Mouse (Mus musculus) regulatory T cell (primary cell): ENCODE results near the gene H2-DMb2.

ENCODE experiments used
- in situ Hi-C: fragments of 300-600 bp; cut with MboI, MseI; formaldehyde crosslinking; loops from one replicate; pipeline ENCODE4 v1.15.1; 2025; ENCODE audit warnings: high pct_unique_total_duplicates

The H2-DMb2 gene

GRCm38 (mm10) chr17:34179019-34179418 is 35.9 kb downstream of the H2-DMb2 start:
- in situ Hi-C loops: loop anchor here (10.0 kb wide), 1 partner anchor 226 kb away; no protein-coding TSS in a partner anchor

GRCm38 (mm10) chr17:34179913-34180859 is 37.1 kb downstream of the H2-DMb2 start:
- in situ Hi-C loops: loop anchor here (10.0 kb wide), 1 partner anchor 225 kb away; no protein-coding TSS in a partner anchor

- in situ Hi-C loops: no loop called here
Measured at GRCm38 (mm10) chr17:34183564-34184219, 40.6 kb downstream of the H2-DMb2 start.

- in situ Hi-C loops: no loop called here
Measured at GRCm38 (mm10) chr17:34185526-34185925, 42.4 kb downstream of the H2-DMb2 start.

GRCm38 (mm10) chr17:34186885-34187260 is 43.8 kb downstream of the H2-DMb2 start:
- in situ Hi-C loops: no loop called here

- in situ Hi-C loops: no loop called here
Measured at GRCm38 (mm10) chr17:34187261-34187916, 44.3 kb downstream of the H2-DMb2 start, which contains the start of the genes Tap1 and Psmb9. Gene Tap1, plus strand, starts transcription at chr17:34187553. Gene Psmb9, minus strand, starts transcription at chr17:34187764.

- in situ Hi-C loops: no loop called here
Measured at GRCm38 (mm10) chr17:34188010-34188409, 44.9 kb downstream of the H2-DMb2 start.

- in situ Hi-C loops: no loop called here
Measured at GRCm38 (mm10) chr17:34188986-34189385, 45.9 kb downstream of the H2-DMb2 start.

GRCm38 (mm10) chr17:34192852-34193251 is 49.7 kb downstream of the H2-DMb2 start:
- in situ Hi-C loops: loop anchor here (10.0 kb wide), 1 partner anchor 1002 kb away; the partner anchor contains the start of gene Ltb

GRCm38 (mm10) chr17:34193468-34193867 is 50.4 kb downstream of the H2-DMb2 start:
- in situ Hi-C loops: loop anchor here (10.0 kb wide), 1 partner anchor 1001 kb away; the partner anchor contains the start of gene Ltb

GRCm38 (mm10) chr17:34194723-34195122 is 51.6 kb downstream of the H2-DMb2 start:
- in situ Hi-C loops: loop anchor here (10.0 kb wide), 1 partner anchor 1000 kb away; the partner anchor contains the start of gene Ltb

GRCm38 (mm10) chr17:34196491-34196890 is 53.4 kb downstream of the H2-DMb2 start:
- in situ Hi-C loops: loop anchor here (10.0 kb wide), 1 partner anchor 998 kb away; the partner anchor contains the start of gene Ltb

GRCm38 (mm10) chr17:34196941-34197894 is 54.1 kb downstream of the H2-DMb2 start, which contains the start of gene Psmb8:
Gene Psmb8, plus strand, starts transcription at chr17:34197721.
- in situ Hi-C loops: loop anchor here (10.0 kb wide), 1 partner anchor 998 kb away; the partner anchor contains the start of gene Ltb

GRCm38 (mm10) chr17:34197904-34198520 is 54.9 kb downstream of the H2-DMb2 start:
- in situ Hi-C loops: loop anchor here (10.0 kb wide), 1 partner anchor 997 kb away; the partner anchor contains the start of gene Ltb

- in situ Hi-C loops: loop anchor here (10.0 kb wide), 1 partner anchor 996 kb away; the partner anchor contains the start of gene Ltb
Measured at GRCm38 (mm10) chr17:34198521-34198912, 55.4 kb downstream of the H2-DMb2 start.

GRCm38 (mm10) chr17:34199050-34199619 is 56.0 kb downstream of the H2-DMb2 start:
- in situ Hi-C loops: loop anchor here (10.0 kb wide), 1 partner anchor 996 kb away; the partner anchor contains the start of gene Ltb

- in situ Hi-C loops: no loop called here
Measured at GRCm38 (mm10) chr17:34200047-34200446, 56.9 kb downstream of the H2-DMb2 start.

- in situ Hi-C loops: no loop called here
Measured at GRCm38 (mm10) chr17:34200772-34201505, 57.8 kb downstream of the H2-DMb2 start.
